Mouse (Mus musculus): ENCODE results near the gene Aplf. TPM values are rescaled to one million over a fixed set of nuclear protein-coding genes. Genes with fewer than 3 reads are reported as not detected.

Aplf gene
- 1 to 10 TPM; 2.8 to 3.4 TPM for total RNA-seq (2021)
- long read RNA-seq, experiment 1, partial matches to known transcripts, result 2 of 3 reads
- long read RNA-seq, experiment 1, other reads (novel, unspliced or antisense), result 1 of 3 reads
- long read RNA-seq, experiment 2, partial matches to known transcripts, result 2 of 2 reads
- long read RNA-seq, experiment 2, other reads (novel, unspliced or antisense), result 0 of 2 reads

DNA sequence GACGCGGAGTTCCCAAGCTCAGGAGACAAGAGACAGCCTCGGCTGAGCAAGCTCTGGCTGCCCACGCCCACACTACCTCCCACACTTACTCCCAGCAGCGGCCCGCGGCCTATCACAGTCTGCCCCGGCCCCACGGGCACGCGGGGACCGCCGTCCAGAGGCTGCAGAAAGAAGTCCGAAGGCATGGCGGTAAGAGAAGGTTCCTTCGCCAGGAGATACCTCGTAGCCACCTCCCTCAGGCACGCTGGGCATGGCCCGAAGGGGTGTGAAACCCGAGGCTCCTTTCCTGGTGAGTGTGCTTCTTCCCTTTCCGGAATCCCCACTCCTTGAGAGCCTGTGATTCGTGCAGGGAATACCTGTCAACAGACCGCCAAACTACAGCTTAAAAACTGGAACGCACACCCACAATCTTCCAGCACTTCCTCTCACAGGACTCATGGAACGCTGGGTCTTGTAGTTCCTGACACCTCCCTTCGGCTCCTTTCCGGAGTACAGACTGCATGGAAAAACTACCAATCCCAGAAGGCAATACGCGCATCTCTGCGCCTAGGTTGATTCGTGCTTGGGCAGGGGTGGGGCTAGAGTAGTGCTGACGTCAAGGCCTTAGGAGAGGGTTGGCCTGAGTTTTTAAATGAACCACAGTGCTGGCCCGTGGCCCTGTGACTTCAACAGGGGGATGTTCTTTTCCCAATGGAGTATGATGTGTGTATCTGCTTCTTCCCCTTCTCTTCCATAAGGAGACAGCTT is at the start of gene Aplf:
Aplf (minus strand) TSS at position 423 of the 747 bp plus-strand sequence.
- peak; percentile 66 to 86 for DNase-seq
- intact Hi-C loops (cut with DNase I), result no loop called here

DNA sequence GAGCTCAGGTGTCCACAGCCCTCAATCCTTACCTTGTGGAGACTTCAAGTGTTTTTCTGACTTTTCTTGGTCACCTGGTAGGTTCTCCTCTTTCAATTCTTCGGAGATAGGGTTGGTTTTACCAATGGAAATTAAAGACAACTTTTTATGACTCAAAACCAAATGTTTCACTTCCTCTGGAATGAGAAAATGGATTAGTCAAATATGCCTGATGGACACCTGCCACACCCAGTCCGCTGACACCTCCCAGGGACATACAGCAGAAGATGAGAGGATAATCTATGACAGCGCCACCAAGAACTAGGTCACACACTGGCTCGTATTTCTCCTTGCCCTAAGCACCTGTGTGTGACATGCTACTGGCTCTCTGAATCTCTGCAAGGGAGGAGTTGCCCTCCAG is 42.1 kb upstream of the Aplf start:
- DNase-seq, result no peak
- intact Hi-C loops (cut with DNase I), result no loop called here

DNA sequence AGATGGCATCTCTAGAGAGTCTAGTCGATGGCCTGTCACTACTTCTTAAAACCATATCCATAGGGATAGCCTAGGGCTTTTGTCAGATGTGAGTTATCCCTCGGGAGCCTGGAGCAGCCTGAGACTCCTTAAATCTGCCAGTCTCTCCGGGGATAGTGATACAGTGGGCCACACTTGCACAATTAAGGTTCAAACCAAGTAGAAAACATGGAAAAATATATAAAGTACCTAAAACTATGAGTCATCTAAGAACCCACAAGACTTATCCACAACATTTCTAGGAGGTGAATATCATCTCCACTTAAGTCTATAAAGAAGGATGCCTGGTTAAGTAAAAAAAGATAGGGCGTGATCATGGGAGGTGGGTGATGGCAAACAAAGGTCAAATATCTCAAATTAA is 40.3 kb upstream of the Aplf start:
- no peak for DNase-seq
- intact Hi-C loops (cut with DNase I), result no loop called here

DNA sequence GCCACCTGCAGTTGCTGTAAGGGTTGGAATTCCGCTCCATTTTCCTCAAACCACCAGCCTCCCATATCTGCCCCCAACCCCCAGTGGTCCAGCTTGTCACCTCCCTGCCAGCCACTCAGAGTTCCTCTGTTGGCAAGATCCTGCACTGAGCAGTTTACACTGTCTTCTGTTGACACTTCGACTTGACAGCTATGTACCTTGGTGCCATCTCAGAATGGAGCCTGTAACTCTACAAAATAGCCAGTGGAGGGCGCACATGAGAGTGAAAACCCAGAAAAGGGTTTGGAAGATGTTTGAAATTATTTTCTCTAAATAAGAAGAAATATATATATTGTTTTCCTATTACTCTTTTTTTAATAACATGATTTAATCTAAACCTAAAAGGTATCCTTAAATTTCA is 34.3 kb upstream of the Aplf start:
- DNase-seq, result no peak
- intact Hi-C loops (cut with DNase I), result no loop called here

DNA sequence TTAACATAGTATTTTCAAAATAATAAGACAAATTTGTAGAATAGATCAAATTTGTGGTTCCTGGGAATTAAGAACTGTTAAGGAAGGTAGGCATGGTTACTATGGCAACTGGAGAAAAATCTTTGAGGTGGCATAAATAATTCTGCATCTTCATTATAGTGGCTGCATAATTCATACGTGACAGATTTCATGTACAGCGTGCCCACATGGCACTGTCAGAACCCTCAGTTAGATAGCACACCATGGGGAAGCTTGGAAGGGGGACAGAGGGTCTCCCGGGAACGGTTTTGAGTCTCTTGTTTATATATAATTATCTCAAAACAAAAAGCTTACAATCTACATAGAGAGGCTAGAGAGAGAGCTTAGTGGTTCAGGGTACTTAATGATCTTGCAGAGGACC is 24.6 kb upstream of the Aplf start:
- intact Hi-C loops (cut with DNase I), result no loop called here
- no peak for DNase-seq

DNA sequence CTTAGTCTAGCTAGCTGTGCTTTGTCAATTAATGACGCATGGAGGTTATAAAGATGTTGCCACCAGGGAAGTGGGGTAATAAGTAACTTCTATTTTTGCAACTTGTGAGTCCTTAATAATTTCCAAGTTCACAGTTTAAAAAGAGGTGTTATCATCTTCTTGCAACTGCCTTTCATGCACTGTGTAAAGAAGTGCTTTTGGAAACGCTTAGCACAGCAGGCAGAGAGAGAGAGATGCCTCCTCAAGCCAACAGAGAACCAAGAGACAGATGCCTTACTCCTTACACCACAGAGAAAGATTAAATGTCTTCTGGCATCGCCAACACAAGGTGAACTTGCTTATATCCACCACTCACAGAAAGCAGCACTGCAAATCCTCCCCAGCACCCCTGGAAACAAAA is 24.0 kb upstream of the Aplf start:
- intact Hi-C loops (cut with DNase I), result no loop called here
- no peak for DNase-seq

DNA sequence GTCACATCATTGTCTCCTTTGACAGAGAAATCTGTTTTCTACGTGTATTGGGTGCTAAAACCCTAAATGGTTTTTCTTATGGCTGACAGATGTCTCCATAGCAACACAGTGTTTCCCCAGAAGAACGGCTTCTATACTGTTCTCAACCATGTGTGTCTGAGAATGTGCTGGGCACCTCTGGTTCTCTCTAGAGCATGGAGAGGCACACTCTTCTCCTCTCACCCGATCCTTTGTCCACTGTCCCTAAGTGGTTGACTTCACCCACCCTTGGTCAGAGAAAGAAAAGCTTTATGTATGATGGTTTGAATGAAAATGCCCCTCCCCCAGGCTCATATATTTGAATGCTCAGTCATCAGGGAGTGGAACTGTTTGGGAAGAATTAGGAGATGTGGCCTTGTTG is 8.4 kb upstream of the Aplf start:
- DNase-seq, result no peak
- intact Hi-C loops (cut with DNase I), result no loop called here

DNA sequence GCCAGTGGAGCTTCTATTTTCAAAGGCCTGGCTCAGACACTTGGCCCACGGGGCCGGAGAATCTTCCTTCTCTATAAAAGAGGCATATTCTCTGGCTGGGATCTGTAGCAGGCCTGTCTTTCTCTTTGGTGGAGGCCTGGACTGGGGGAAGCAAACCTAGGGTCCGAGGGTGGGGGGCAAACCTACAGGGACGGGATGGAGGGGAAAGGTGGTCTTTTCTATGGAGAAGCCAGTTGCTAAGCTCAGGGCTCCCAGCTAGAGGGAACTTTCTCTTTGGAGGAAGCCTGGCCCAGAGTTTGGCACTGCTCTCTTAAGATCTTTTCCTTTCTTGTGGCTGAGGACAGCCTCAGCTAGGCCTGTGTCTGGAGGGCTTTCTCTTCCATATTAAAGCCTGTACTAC is 668 bp upstream of the Aplf start:
- no peak for DNase-seq
- intact Hi-C loops (cut with DNase I), result no loop called here

DNA sequence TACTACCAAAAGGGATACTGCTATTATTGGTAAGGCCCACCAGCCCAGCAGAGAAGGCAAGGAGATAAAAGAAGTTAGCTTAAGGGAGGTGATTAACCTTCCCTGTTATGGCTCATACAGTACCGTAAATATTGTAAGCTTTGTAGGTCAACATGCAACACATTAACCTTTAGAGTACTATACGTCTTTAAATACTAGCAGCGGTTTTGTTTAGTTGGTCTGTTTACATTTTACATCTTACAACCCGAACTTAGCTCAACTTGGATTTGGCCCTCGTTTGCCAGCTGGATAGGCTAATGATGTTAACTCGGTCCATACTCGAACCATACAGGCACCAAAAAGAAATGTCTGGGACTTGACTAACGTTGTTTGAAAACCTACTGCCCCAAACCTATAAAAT is 640 bp downstream of the Aplf start:
- no peak for DNase-seq
- intact Hi-C loops (cut with DNase I), result no loop called here

DNA sequence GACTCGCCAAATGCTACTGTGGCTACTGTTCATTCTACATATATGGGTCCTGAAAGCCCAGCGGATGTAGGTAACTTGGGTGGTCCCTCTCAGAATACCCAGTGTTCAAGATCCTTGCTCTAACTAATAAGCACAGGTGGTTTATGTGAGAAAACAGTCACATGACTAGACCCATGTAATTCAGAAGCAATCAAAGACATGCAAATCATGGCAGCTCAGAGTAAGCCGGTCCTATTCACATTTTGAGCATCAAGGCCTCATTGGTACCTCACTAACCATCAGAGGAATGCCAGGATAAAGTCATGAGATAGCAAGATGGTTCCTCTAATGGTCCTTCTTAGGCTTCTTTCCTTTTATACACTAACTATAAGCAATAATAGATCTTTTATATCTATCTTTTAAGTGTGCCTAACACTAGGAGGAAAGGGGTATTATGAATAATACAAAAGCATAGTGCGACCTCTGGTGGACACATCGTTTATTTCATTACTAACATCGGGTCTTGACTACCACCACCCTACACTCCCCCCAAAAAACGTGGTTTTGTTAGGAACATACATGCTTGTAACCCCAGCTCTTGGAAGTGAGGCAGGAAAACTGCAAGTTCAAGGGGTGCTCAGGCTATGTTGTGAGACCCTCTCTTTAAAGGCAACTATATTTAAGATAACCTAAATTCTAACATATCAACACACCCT is 2.0 kb downstream of the Aplf start:
- DNase-seq, result peak in 1 of 2 experiments; percentile 38
- intact Hi-C loops (cut with DNase I), result loop anchor here (5.0 kb wide), 2 partner anchors 58 to 203 kb away; no protein-coding TSS in a partner anchor

DNA sequence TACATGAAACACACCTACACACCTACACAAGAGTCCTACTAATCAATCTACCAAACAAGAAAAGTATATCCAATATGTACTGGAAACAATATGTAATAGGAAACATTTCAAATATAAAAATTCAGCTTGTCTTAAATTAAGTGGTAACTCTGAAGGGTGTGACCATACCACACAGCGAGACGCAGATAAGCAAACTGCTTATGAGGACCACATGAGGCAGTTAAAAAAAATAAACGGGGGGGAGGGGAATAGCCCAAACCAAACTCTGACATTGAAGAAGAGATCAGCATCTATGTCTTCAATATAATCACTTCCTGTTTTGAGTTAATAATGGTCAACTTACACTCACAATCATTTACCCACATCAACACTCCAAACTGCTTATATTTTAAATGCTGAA is 3.3 kb downstream of the Aplf start:
- intact Hi-C loops (cut with DNase I), result loop anchor here (5.0 kb wide), 2 partner anchors 56 to 201 kb away; no protein-coding TSS in a partner anchor
- DNase-seq, result no peak

DNA sequence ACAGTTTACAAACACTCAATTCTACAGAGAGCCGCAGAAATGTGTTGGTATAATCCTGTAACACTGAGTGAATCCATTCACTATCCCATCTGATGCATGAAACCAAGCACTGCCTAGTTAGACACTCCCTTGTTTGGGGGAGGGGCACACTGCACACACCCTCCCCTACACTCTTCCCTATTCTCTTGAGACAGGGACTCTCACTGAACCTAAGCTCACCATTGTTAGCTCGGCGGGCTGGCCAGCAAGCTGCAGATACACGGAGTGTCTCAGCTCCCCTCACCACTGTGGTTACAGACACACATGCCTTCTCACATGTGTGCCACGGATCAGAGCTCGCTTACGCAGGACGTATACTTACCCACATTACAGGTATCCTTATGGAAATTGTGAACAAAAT is 4.2 kb downstream of the Aplf start:
- DNase-seq, result no peak
- intact Hi-C loops (cut with DNase I), result loop anchor here (5.0 kb wide), 2 partner anchors 56 to 201 kb away; no protein-coding TSS in a partner anchor

DNA sequence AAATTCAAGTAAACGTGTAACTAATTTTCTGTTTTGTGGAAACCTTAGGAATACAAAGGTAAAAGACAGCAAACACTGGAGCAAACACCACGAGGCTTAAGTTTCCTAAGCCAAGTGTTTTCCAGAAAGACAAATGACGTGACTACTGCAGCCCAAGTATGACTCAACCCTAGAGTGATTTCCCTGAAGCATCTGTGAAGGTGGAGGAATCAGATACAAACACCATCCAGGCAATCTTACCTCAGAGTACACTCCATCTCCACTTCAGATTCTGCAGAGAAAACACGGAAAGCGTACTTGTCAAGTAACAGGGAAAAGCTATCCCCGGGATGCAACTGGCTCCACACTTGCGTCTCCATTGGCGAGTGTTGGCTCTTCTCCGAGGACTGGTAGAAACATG is 8.5 kb downstream of the Aplf start:
- intact Hi-C loops (cut with DNase I), result no loop called here
- DNase-seq, result no peak

DNA sequence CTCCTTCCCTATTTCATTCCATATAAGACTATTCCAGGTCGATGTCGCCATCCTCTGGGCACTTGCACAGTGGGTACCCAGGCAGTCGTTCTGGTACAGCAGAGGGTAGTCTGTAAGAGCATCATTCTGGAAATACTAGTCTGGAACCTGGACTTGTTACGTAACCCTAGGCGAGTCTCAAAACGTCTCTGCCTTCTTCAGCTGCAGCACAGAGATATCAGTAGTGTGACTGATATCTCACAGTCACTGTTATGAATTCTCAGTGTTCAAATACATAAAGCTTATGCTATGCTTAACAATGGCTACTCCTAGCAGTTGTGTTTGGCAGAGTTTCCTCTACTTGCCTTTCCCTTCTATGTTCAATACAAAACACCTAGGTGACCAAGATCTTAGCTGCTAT is 9.8 kb downstream of the Aplf start:
- DNase-seq, result no peak
- intact Hi-C loops (cut with DNase I), result no loop called here

DNA sequence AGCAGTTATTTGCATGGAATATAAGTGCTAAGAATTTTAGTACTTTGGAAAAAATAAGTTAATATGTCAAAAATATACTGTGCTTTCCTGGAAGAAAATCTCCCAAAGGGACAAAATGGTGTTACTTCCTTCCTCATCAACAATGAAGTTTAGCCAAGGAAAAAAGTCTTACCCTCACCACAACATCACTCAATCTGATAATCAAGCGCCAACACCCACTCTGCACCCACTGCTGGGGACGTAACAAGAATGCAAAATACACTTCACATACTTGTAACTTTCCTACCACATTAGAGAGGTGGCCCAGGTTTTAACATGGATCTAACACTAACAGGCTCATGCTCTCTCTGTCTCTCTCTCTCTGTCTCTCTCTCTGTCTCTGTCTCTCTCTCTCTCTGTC is 10.3 kb downstream of the Aplf start:
- DNase-seq, result no peak
- intact Hi-C loops (cut with DNase I), result no loop called here

DNA sequence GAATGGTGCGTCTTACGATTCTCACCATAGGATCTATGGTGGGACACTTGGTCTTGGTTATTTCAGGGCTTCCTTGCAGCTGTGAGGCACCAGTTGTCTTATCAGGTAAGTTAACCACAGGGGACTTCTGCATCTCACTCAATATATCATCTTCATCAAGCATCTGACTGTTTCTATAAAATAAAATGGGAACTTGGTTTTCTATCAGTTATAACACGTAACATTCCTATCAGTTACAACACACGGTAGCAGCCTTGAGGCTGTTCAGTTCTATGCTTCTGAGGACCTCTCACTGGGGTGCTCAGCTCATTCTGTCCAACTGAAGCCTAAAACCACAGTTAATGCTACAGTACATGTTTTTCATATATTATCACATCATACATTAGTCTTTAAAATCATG is 13.2 kb downstream of the Aplf start:
- DNase-seq, result no peak
- intact Hi-C loops (cut with DNase I), result no loop called here

DNA sequence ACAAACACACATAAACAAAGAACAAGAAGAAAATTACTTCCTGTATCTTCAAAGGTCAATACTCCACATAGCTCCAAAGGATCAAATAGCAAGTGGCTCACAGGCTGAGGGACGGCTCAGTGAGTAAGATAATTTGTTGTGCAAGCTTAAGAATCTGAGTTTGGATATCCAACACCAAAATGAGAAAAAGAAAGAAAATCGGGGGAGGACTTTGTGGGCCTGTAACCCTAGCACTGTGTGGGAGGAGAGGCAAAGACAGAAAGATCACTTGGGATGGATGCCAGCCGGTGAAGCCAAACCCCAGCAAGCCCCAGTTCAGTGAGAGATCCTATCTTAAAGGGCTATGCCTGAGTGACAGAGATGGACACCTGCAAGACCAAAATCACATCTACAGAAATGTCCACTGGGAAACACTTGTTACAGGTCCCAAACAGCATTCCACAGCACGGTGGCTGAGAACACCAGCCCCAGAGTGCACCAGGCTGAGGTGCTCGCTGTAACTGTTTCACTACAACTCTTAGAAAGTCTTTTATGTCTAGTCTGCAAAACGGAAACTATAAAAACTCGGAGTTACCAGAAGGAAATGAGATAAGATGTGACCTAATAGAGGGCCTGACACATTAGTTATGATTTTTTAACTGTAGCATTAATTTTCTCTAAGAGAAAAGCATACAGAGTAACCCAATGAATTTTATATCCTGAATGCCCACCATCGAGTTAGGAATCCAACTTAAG is 17.9 kb downstream of the Aplf start:
- intact Hi-C loops (cut with DNase I), result no loop called here
- DNase-seq, result no peak

DNA sequence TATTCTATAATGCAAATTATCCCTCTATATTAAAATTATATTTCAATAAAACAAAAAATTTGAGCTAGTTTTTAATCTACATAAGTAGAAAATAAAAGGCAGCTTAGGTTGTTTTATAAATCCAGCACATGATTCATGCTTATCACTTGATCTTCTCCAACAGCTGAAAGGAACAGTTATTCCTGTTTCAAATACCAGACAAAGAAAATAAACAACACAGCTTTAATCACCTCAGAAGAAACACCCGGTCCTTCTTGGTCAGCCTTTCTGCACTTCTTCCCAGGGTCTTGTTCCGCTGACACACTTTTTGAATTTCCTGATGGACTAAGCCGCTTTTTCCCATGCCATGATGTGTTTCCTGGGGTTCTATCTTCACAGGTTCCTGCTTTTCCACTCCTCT is 18.5 kb downstream of the Aplf start:
- intact Hi-C loops (cut with DNase I), result no loop called here

DNA sequence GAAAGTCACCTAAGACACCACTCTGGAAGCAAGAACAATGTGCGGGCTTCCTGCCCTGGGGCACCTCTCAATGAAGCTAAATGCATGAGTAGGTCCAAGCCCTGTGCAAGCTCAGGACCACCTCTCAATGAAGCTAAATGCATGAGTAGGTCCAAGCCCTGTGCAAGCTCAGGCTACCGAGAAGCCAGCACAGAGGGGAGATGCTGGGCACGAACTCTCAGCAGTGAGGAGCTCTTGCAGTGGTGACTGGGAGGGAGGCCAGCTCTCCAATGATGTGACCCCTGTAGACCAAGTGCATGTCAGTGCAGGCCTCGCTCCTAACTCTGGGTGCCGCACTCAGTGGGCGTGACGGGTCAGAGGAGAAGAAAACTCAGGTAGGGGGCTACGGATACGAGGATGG is 19.3 kb downstream of the Aplf start:
- intact Hi-C loops (cut with DNase I), result no loop called here
- DNase-seq, result no peak

More for the DNA sequence above, 18.5 kb downstream of the Aplf start:
- no peak for DNase-seq

DNA sequence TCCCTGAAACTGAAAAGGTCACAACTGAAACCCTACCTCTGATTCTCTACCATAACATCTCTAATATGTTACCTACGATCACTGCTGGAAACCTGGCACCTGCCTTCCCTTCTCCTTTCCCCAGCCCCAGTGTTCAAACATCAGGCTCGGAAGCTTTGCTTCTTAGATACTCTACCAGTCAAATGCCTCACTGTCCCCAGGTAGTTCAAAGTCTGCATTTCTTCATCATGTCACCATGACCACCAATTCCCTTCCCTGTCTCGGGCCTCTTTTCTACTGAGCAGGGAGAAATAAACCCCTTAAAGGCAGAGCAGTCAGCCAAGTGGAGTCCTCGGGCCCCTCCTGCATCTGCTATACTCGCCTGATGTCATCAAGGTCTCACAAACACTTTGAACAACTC is 20.2 kb downstream of the Aplf start:
- intact Hi-C loops (cut with DNase I), result no loop called here
- DNase-seq, result no peak

DNA sequence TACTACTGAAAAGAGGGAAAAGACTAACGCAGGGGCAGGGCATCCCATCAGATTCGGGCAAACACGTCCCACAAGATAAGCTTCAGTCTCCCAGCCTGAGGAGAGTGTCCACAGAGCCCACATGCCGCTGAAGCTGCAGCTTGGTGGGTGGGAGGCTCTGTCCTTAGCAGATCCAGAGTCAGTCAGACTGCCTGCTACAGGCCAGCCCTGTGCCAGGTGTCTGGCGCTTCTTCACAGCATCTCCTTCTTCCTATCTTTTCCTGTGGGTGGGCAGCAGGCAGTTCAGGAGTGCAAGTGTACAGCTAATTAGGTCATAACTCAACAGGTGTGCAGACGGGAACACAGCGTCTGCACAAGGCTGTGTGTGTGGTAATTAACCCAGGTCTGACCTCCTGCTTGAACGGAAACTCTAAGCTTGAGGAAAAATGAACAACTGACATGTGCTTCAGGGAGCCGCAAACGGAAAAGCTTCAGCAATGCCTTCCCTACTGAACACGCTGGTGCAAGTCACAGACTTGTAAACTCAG is 33.8 kb downstream of the Aplf start:
- no peak for DNase-seq
- intact Hi-C loops (cut with DNase I), result no loop called here

Measured in gastrocnemius, postnatal 36 days (tissue).